In genomic region chr10:45983671-45984335, GRCm38 (mm10) we compare ENCODE assay signal across 24 mouse cellular contexts.
DNase-seq lines count a peak whose midpoint lies in the region; ATAC-seq and TF ChIP-seq lines count a peak whose summit lies in the region.
"Had no signal": no experiment of that assay in that cellular context is flagged by ENCODE, and none has a peak within 500 bp of the region (broad histone marks: within the 10 kb centered on the region; RNA-seq: fewer than 3 reads in every experiment).

No protein-coding gene starts in this region.

- no peak overlapping the region for H3K4me3 ChIP-seq in forebrain, postnatal 0 days (ENCODE audit: low read depth, low read length)
- H3K4me3 ChIP-seq: hindbrain, embryonic 12.5 days; left cerebral cortex, adult 2 months; limb, embryonic 10.5 days; liver, embryonic 12.5 days had no signal

- peak; percentile 96 for ATAC-seq in forebrain, postnatal 0 days
- ATAC-seq: CD4-positive, CD25-positive, alpha-beta regulatory T cell, adult 4 months; liver, embryonic 12.5 days had no signal

- DNase-seq in 3T3-L1 (ENCODE audit: low read depth, low spot score) (peak; percentile 6), 416B (ENCODE audit: low read depth) (peak; percentile 21)
- peak; percentile 80 for DNase-seq in forebrain, postnatal 0 days
- peak; percentile 31 to 38 for DNase-seq in layer of hippocampus, postnatal 10 days (ENCODE audit: low spot score in 2 of 2)
- DNase-seq in lung, adult 18-20 months, result no peak
- DNase-seq in thymus, postnatal 10 days (ENCODE audit: low spot score in 2 of 2), result no peak
- DNase-seq in frontal cortex, postnatal 10 days (ENCODE audit: low spot score in 2 of 2), result no peak
- no peak for DNase-seq in kidney, postnatal 10 days
- DNase-seq: adrenal gland, postnatal 14 days; cerebellum, adult 18-20 months; cerebellum, postnatal 25 days; gastrocnemius, postnatal 36 days; heart, postnatal 10 days; kidney, adult 2 months; kidney, postnatal 14 days; lung, embryonic 14.5 days; lung, postnatal 4 days; thymus, postnatal 36 days had no signal

- 34% methylated on average over 6 of the region's 6 CpGs for WGBS in forebrain, postnatal 0 days

- H3K9ac ChIP-seq in forebrain, postnatal 0 days, result no peak overlapping the region
- H3K9ac ChIP-seq: hindbrain, embryonic 12.5 days; liver, embryonic 12.5 days; lung, embryonic 14.5 days had no signal

- no peak overlapping the region for H3K4me2 ChIP-seq in forebrain, postnatal 0 days (ENCODE audit: low read depth)
- H3K4me2 ChIP-seq: heart, embryonic 11.5 days; hindbrain, embryonic 12.5 days; liver, embryonic 12.5 days; lung, embryonic 14.5 days had no signal

- H3K27me3 ChIP-seq in forebrain, postnatal 0 days (ENCODE audit: insufficient read depth, low read length), result no peaks in the 10 kb centered on the region
- H3K27me3 ChIP-seq: hindbrain, embryonic 12.5 days; liver, embryonic 12.5 days had no signal

- H3K9me3 ChIP-seq in forebrain, postnatal 0 days (ENCODE audit: low read length), result no peaks in the 10 kb centered on the region
- H3K9me3 ChIP-seq: hindbrain, embryonic 12.5 days; limb, embryonic 10.5 days; liver, embryonic 12.5 days had no signal

- TF ChIP-seq CTCF in forebrain, postnatal 0 days (IDR thresholded peaks at IDR 0.05; ENCODE audit: low read depth), result no peak

- H3K27ac ChIP-seq in forebrain, postnatal 0 days (ENCODE audit: low read depth, low read length), result no peak overlapping the region
- H3K27ac ChIP-seq: hindbrain, embryonic 12.5 days; left cerebral cortex, adult 2 months; limb, embryonic 10.5 days; liver, embryonic 12.5 days had no signal

- H3K4me1 ChIP-seq in forebrain, postnatal 0 days (ENCODE audit: insufficient read depth), result no peaks in the 10 kb centered on the region
- H3K4me1 ChIP-seq: hindbrain, embryonic 12.5 days; liver, embryonic 12.5 days had no signal

- H3K36me3 ChIP-seq in forebrain, postnatal 0 days (ENCODE audit: insufficient read depth), result no peaks in the 10 kb centered on the region
- H3K36me3 ChIP-seq: hindbrain, embryonic 12.5 days; limb, embryonic 10.5 days; liver, embryonic 12.5 days had no signal

Comparison
In these comparisons a context has a peak if more than half of its experiments do, and no peak if none do; other contexts are left out.
1. DNase-seq: peak in 3T3-L1 (single experiment), 416B (single experiment), forebrain, postnatal 0 days (single experiment) and layer of hippocampus, postnatal 10 days (2 of 2); none in lung, adult 18-20 months (0 of 2), thymus, postnatal 10 days (0 of 2), frontal cortex, postnatal 10 days (0 of 2) and kidney, postnatal 10 days (single experiment).